Mouse (Mus musculus): Measurements from ENCODE around the gene Tmprss7. TPM values are rescaled to one million over a fixed set of nuclear protein-coding genes. Genes with fewer than 3 reads are reported as not detected.

Gene Tmprss7
- total and polyA plus RNA-seq, 3 experiments: not detected

GRCm38 (mm10) chr16:45724061-45724741 is 30.7 kb upstream of the Tmprss7 start, which contains the start of gene Tagln3:
Tagln3 (minus strand) TSS chr16:45724608.
- H3K27me3 ChIP-seq (ENCODE audit: control insufficient read depth, insufficient read depth, low read length): no peaks in the 10 kb centered on the region
- no peak for TF ChIP-seq EP300 (IDR thresholded peaks at IDR 0.05; ENCODE audit: insufficient read depth, low read depth, low read length)
- no peak for TF ChIP-seq CTCF (IDR thresholded peaks at IDR 0.05)
- no peak for TF ChIP-seq POLR2A (IDR thresholded peaks at IDR 0.05; ENCODE audit: insufficient read depth, low read depth, low read length)
- no peaks in the 10 kb centered on the region for H3K4me1 ChIP-seq (ENCODE audit: control insufficient read depth, insufficient read depth, low read length)
- peak in 1 of 2 experiments; percentile 32 for DNase-seq
- 5% methylated on average over 30 of the region's 30 CpGs for WGBS
- H3K79me2 ChIP-seq (replicated peaks; ENCODE audit: control insufficient read depth, insufficient read depth, low read length): no peaks in the 10 kb centered on the region
- no peak within 1 kb of the TSS for H3K9ac ChIP-seq (ENCODE audit: low read depth, low read length)
- intact Hi-C loops (cut with DNase I): no loop called here
- H3K36me3 ChIP-seq (ENCODE audit: control insufficient read depth, insufficient read depth, low read length): peaks cover 5% of the 10 kb centered on the region; the same call in 1 of the 2 replicates
- H3K4me3 ChIP-seq: peak within 1 kb of the TSS; percentile 15; the same call in 1 of the 2 replicates
- H3K27ac ChIP-seq: no peak within 1 kb of the TSS

GRCm38 (mm10) chr16:45723172-45723901 is 29.9 kb upstream of the Tmprss7 start:
- H3K4me1 ChIP-seq (ENCODE audit: control insufficient read depth, insufficient read depth, low read length): no peaks in the 10 kb centered on the region
- H3K9ac ChIP-seq (ENCODE audit: low read depth, low read length): no peak overlapping the region
- intact Hi-C loops (cut with DNase I): no loop called here
- H3K4me3 ChIP-seq: no peak overlapping the region
- 74% methylated on average over 6 of the region's 6 CpGs for WGBS
- H3K27ac ChIP-seq: no peak overlapping the region
- H3K27me3 ChIP-seq (ENCODE audit: control insufficient read depth, insufficient read depth, low read length): no peaks in the 10 kb centered on the region
- DNase-seq: no peak
- no peaks in the 10 kb centered on the region for H3K79me2 ChIP-seq (replicated peaks; ENCODE audit: control insufficient read depth, insufficient read depth, low read length)
- no peaks in the 10 kb centered on the region for H3K36me3 ChIP-seq (ENCODE audit: control insufficient read depth, insufficient read depth, low read length)
- TF ChIP-seq POLR2A (IDR thresholded peaks at IDR 0.05; ENCODE audit: insufficient read depth, low read depth, low read length) (no peak), EP300 (IDR thresholded peaks at IDR 0.05; ENCODE audit: insufficient read depth, low read depth, low read length) (no peak), CTCF (IDR thresholded peaks at IDR 0.05) (no peak)

- H3K36me3 ChIP-seq (ENCODE audit: control insufficient read depth, insufficient read depth, low read length): no peaks in the 10 kb centered on the region
- no peaks in the 10 kb centered on the region for H3K4me1 ChIP-seq (ENCODE audit: control insufficient read depth, insufficient read depth, low read length)
- H3K79me2 ChIP-seq (replicated peaks; ENCODE audit: control insufficient read depth, insufficient read depth, low read length): no peaks in the 10 kb centered on the region
- H3K27ac ChIP-seq: no peak overlapping the region
- intact Hi-C loops (cut with DNase I): no loop called here
- 83% methylated on average over 3 of the region's 3 CpGs for WGBS
- H3K4me3 ChIP-seq: no peak overlapping the region
- DNase-seq: no peak
- H3K27me3 ChIP-seq (ENCODE audit: control insufficient read depth, insufficient read depth, low read length): no peaks in the 10 kb centered on the region
- no peak for TF ChIP-seq CTCF (IDR thresholded peaks at IDR 0.05)
- TF ChIP-seq POLR2A (IDR thresholded peaks at IDR 0.05; ENCODE audit: insufficient read depth, low read depth, low read length): no peak
- no peak for TF ChIP-seq EP300 (IDR thresholded peaks at IDR 0.05; ENCODE audit: insufficient read depth, low read depth, low read length)
- H3K9ac ChIP-seq (ENCODE audit: low read depth, low read length): no peak overlapping the region
These were observed 29.0 kb upstream of the Tmprss7 start for GRCm38 (mm10) chr16:45722460-45722951.

DNA sequence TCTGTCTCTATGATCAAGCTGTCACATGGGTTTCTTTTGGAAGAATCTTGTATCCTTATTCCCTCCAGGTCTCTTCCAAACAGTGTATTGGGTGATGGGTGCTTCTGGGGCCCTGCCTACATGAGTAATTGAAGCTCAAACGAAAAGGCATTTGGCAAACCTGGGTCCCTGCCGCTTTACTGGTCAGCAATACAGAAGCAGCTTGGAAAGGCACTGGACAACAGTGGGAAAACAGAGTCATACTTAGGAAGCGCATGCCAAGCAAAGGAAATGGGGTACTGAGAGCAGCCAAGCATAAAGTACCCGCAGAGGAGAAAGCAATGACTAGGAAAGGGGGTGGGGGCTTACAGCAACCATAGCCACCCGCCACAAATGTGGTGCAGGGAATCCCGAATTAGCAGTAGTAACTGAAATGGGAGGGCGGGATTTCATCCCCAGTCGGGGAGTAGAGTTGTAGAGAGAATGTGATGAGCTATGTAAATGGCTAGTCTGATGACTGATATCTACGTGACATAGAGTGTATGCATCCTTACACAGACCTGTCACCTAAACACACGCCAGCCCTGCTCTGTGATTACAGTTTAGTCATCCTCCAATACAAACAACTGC is 26.7 kb upstream of the Tmprss7 start:
- no peaks in the 10 kb centered on the region for H3K27me3 ChIP-seq (ENCODE audit: control insufficient read depth, insufficient read depth, low read length)
- TF ChIP-seq EP300 (IDR thresholded peaks at IDR 0.05; ENCODE audit: insufficient read depth, low read depth, low read length) (no peak), CTCF (IDR thresholded peaks at IDR 0.05) (no peak), POLR2A (IDR thresholded peaks at IDR 0.05; ENCODE audit: insufficient read depth, low read depth, low read length) (no peak)
- H3K4me3 ChIP-seq: no peak overlapping the region
- H3K36me3 ChIP-seq (ENCODE audit: control insufficient read depth, insufficient read depth, low read length): no peaks in the 10 kb centered on the region
- intact Hi-C loops (cut with DNase I): no loop called here
- H3K79me2 ChIP-seq (replicated peaks; ENCODE audit: control insufficient read depth, insufficient read depth, low read length): no peaks in the 10 kb centered on the region
- H3K4me1 ChIP-seq (ENCODE audit: control insufficient read depth, insufficient read depth, low read length): no peaks in the 10 kb centered on the region
- no peak overlapping the region for H3K9ac ChIP-seq (ENCODE audit: low read depth, low read length)
- 84% methylated on average over 10 of the region's 10 CpGs for WGBS
- no peak for DNase-seq
- no peak overlapping the region for H3K27ac ChIP-seq

DNA sequence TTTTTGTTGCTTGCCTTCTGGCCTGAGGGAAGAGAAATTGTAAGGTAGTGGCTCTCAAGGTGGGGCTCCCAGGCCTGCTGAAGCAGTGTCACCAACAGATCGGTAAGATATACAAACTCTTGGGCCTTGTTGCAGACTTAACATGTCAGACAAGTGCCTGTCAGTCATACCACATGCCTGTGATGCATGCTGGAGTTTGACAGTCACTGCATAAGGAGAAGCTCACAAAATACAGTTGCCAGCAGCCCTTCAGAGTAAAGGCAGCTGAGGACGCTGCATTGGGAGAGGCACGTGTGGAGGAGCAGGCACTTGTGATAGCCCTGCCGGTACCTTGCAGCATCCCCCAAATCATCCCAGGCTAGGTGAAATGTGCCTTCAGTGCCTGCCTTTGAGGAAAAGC is 24.8 kb upstream of the Tmprss7 start:
- intact Hi-C loops (cut with DNase I): no loop called here
- TF ChIP-seq EP300 (IDR thresholded peaks at IDR 0.05; ENCODE audit: insufficient read depth, low read depth, low read length) (no peak), POLR2A (IDR thresholded peaks at IDR 0.05; ENCODE audit: insufficient read depth, low read depth, low read length) (no peak), CTCF (IDR thresholded peaks at IDR 0.05) (no peak)
- 92% methylated on average over 4 of the region's 4 CpGs for WGBS
- Histone ChIP-seq H3K36me3 (ENCODE audit: control insufficient read depth, insufficient read depth, low read length) (no peaks in the 10 kb centered on the region), H3K4me3 (no peak overlapping the region), H3K4me1 (ENCODE audit: control insufficient read depth, insufficient read depth, low read length) (no peaks in the 10 kb centered on the region), H3K79me2 (replicated peaks; ENCODE audit: control insufficient read depth, insufficient read depth, low read length) (no peaks in the 10 kb centered on the region), H3K27me3 (ENCODE audit: control insufficient read depth, insufficient read depth, low read length) (no peaks in the 10 kb centered on the region), H3K27ac (no peak overlapping the region), H3K9ac (ENCODE audit: low read depth, low read length) (no peak overlapping the region)
- no peak for DNase-seq
